Mouse (Mus musculus) kidney, adult 2 months (tissue): ENCODE data around the gene Amdhd2.

Source experiments
- CTCF ChIP-seq: fragments of 200-500 bp; conservative IDR thresholded peaks from 2 replicates; pipeline ENCODE4 v1.5.1; 2011; ENCODE audit warnings: low read depth, mild to moderate bottlenecking, control low read depth, low read length, moderate library complexity, mixed read lengths; ENCODE audit not compliant: insufficient read depth, insufficient read length
- POLR2A ChIP-seq: fragments of 200-500 bp; IDR thresholded peaks from one replicate; pipeline ENCODE4 v1.6.1; 2011; ENCODE audit warnings: low read depth, low read length, control low read depth

- no peak for TF ChIP-seq CTCF
- TF ChIP-seq POLR2A = no peak
These were observed 4.4 kb upstream of the Amdhd2 start for GRCm38 (mm10) chr17:24167891-24168505.
